8 mouse cellular contexts compared by ENCODE assay signal in genomic region chr15:83527092-83527437, GRCm38 (mm10). TPM values are rescaled to one million over a fixed set of nuclear protein-coding genes. Genes with fewer than 3 reads are reported as not detected.
DNase-seq lines count a peak whose midpoint lies in the region; ATAC-seq and TF ChIP-seq lines count a peak whose summit lies in the region.

No protein-coding gene starts in this region.

- peak overlapping the region; percentile 85 for H3K9ac ChIP-seq in liver, adult 2 months (ENCODE audit: low read depth, low read length)
- H3K9ac ChIP-seq in embryonic facial prominence, embryonic 12.5 days, result peak overlapping the region; percentile 41
- peak overlapping the region; percentile 33; the same call in 1 of the 2 replicates for H3K9ac ChIP-seq in hindbrain, postnatal 0 days (replicated peaks; ENCODE audit: low read length)
- H3K9ac ChIP-seq in midbrain, embryonic 12.5 days (replicated peaks), result peak overlapping the region; percentile 55

- H3K9me3 ChIP-seq in embryonic facial prominence, embryonic 12.5 days, result no peaks in the 10 kb centered on the region
- H3K9me3 ChIP-seq in hindbrain, postnatal 0 days (ENCODE audit: low read length), result no peaks in the 10 kb centered on the region
- no peaks in the 10 kb centered on the region for H3K9me3 ChIP-seq in midbrain, embryonic 12.5 days

- H3K27me3 ChIP-seq in liver, adult 2 months (ENCODE audit: control insufficient read depth, insufficient read depth, low read length), result no peaks in the 10 kb centered on the region
- peaks cover 54% of the 10 kb centered on the region for H3K27me3 ChIP-seq in embryonic facial prominence, embryonic 12.5 days
- 0 out of 2 replicates have a peak, but pooled peaks cover 26% of the 10 kb centered on the region for H3K27me3 ChIP-seq in hindbrain, postnatal 0 days (ENCODE audit: insufficient read depth, low read length)
- H3K27me3 ChIP-seq in midbrain, embryonic 12.5 days, result peaks cover 68% of the 10 kb centered on the region

- peak overlapping the region; percentile 77 for H3K27ac ChIP-seq in liver, adult 2 months (replicated peaks; ENCODE audit: insufficient read depth, low read depth, low read length)
- H3K27ac ChIP-seq in embryonic facial prominence, embryonic 12.5 days, result no peak overlapping the region
- H3K27ac ChIP-seq in hindbrain, postnatal 0 days, result no peak overlapping the region
- H3K27ac ChIP-seq in midbrain, embryonic 12.5 days (replicated peaks), result no peak overlapping the region

- TF ChIP-seq POLR2A in liver, adult 2 months (IDR thresholded peaks at IDR 0.05; ENCODE audit: extremely low read depth, insufficient read depth, low read length), result no peak

- peaks cover 42% of the 10 kb centered on the region for H3K4me1 ChIP-seq in liver, adult 2 months (ENCODE audit: control insufficient read depth, insufficient read depth, low read length)
- H3K4me1 ChIP-seq in embryonic facial prominence, embryonic 12.5 days, result peaks cover 19% of the 10 kb centered on the region
- peaks cover 9% of the 10 kb centered on the region; the same call in 1 of the 2 replicates for H3K4me1 ChIP-seq in hindbrain, postnatal 0 days (ENCODE audit: insufficient read depth, low read length)
- H3K4me1 ChIP-seq in midbrain, embryonic 12.5 days, result peaks cover 23% of the 10 kb centered on the region

- DNase-seq in liver, adult 2 months (ENCODE audit: extremely low read depth, low read depth, low spot score), result no peak
- DNase-seq in liver, result no peak
- no peak for DNase-seq in hindbrain, postnatal 0 days (ENCODE audit: low spot score)
- no peak for DNase-seq in cerebellum, postnatal 25 days
- no peak for DNase-seq in layer of hippocampus, postnatal 14 days (ENCODE audit: low spot score in 2 of 2)
- DNase-seq in right cerebral cortex, adult 18-20 months, result no peak

- WGBS in liver, adult 2 months, result 4% methylated on average over 26 of the region's 26 CpGs
- 2% methylated on average over 26 of the region's 26 CpGs for WGBS in embryonic facial prominence, embryonic 12.5 days
- 4% methylated on average over 26 of the region's 26 CpGs for WGBS in hindbrain, postnatal 0 days
- under 1% methylated on average over 26 of the region's 26 CpGs for WGBS in midbrain, embryonic 12.5 days

- peaks cover 12% of the 10 kb centered on the region for H3K79me2 ChIP-seq in liver, adult 2 months (ENCODE audit: control insufficient read depth, insufficient read depth, low read length)

- H3K36me3 ChIP-seq in liver, adult 2 months (ENCODE audit: control insufficient read depth, insufficient read depth, low read length), result no peaks in the 10 kb centered on the region
- H3K36me3 ChIP-seq in embryonic facial prominence, embryonic 12.5 days, result no peaks in the 10 kb centered on the region
- no peaks in the 10 kb centered on the region for H3K36me3 ChIP-seq in hindbrain, postnatal 0 days (ENCODE audit: insufficient read depth, low read length)
- no peaks in the 10 kb centered on the region for H3K36me3 ChIP-seq in midbrain, embryonic 12.5 days

- peak overlapping the region; percentile 88 for H3K4me2 ChIP-seq in embryonic facial prominence, embryonic 12.5 days (replicated peaks)
- peak overlapping the region; percentile 85 for H3K4me2 ChIP-seq in hindbrain, postnatal 0 days (ENCODE audit: low read depth, low read length)
- H3K4me2 ChIP-seq in midbrain, embryonic 12.5 days (replicated peaks), result peak overlapping the region; percentile 95

- peak overlapping the region; percentile 76 for H3K4me3 ChIP-seq in liver, adult 2 months (ENCODE audit: insufficient read depth, low read depth, low read length)
- H3K4me3 ChIP-seq in embryonic facial prominence, embryonic 12.5 days, result peak overlapping the region; percentile 45
- peak overlapping the region; percentile 45 for H3K4me3 ChIP-seq in hindbrain, postnatal 0 days (ENCODE audit: low read length)
- H3K4me3 ChIP-seq in midbrain, embryonic 12.5 days, result peak overlapping the region; percentile 56

- TF ChIP-seq CTCF in liver, adult 2 months (IDR thresholded peaks at IDR 0.05; ENCODE audit: low read depth, low read length), result no peak
- TF ChIP-seq CTCF in hindbrain, postnatal 0 days (IDR thresholded peaks at IDR 0.05; ENCODE audit: low read depth), result no peak

- 0 out of 2 replicates have a peak, but pooled peaks have one; percentile 41 for ATAC-seq in embryonic facial prominence, embryonic 12.5 days (ENCODE audit: insufficient number of reproducible peaks, insufficient read depth, low FRiP score, low TSS enrichment)
- ATAC-seq in hindbrain, postnatal 0 days, result no peak
- no peak for ATAC-seq in midbrain, embryonic 12.5 days (ENCODE audit: low FRiP score, low read depth)

RNA-seq across cellular contexts. Expression of gene Bik, which starts 0.4 kb away (rescaled TPM):
- 7.0 and 9.3 TPM in 2 replicates for total RNA-seq in liver, adult 2 months (2014; rRNA removed)
- 6.3 and 7.8 TPM in 2 replicates for polyA plus RNA-seq in liver, adult 2 months (2012; rRNA removed)
- polyA plus RNA-seq in embryonic facial prominence, embryonic 12.5 days (2016; fragmentation: Nextera tagmentation; extraction: Ambion mirVana), result 3.4 TPM in 2 replicates
- 0.16 and 0.97 TPM in 2 replicates for total RNA-seq in hindbrain, postnatal 0 days (2014; rRNA removed)
- 0.68 and 1.3 TPM in 2 replicates for polyA plus RNA-seq in hindbrain, postnatal 0 days (2015; fragmentation: Nextera tagmentation; extraction: Ambion mirVana)
- 1.9 TPM in 2 replicates for polyA plus RNA-seq in midbrain, embryonic 12.5 days (2016; fragmentation: Nextera tagmentation; extraction: Ambion mirVana)
- total RNA-seq in layer of hippocampus, postnatal 14 days (2021), result under 1 TPM in 1 of 2 experiments, not detected in 1; 0.37 TPM

RNA-seq across cellular contexts. Expression of gene Ttll1, which starts 16.4 kb away (rescaled TPM):
- total RNA-seq in liver, adult 2 months (2014; rRNA removed), result 1.0 and 1.3 TPM in 2 replicates
- 2.1 and 2.2 TPM in 2 replicates for polyA plus RNA-seq in liver, adult 2 months (2012; rRNA removed)
- polyA plus RNA-seq in embryonic facial prominence, embryonic 12.5 days (2016; fragmentation: Nextera tagmentation; extraction: Ambion mirVana), result 26.6 and 27.6 TPM in 2 replicates
- total RNA-seq in hindbrain, postnatal 0 days (2014; rRNA removed), result 36.2 and 39.2 TPM in 2 replicates
- polyA plus RNA-seq in hindbrain, postnatal 0 days (2015; fragmentation: Nextera tagmentation; extraction: Ambion mirVana), result 91.9 and 104 TPM in 2 replicates
- 63.2 and 65.9 TPM in 2 replicates for polyA plus RNA-seq in midbrain, embryonic 12.5 days (2016; fragmentation: Nextera tagmentation; extraction: Ambion mirVana)
- total RNA-seq in layer of hippocampus, postnatal 14 days (2021), result 10 to 100 TPM; 37.8 to 39.2 TPM

RNA-seq across cellular contexts. Expression of gene Tspo, which starts 36.3 kb away (rescaled TPM):
- total RNA-seq in liver, adult 2 months (2014; rRNA removed), result 99.9 and 123 TPM in 2 replicates
- 206 and 283 TPM in 2 replicates for polyA plus RNA-seq in liver, adult 2 months (2012; rRNA removed)
- polyA plus RNA-seq in embryonic facial prominence, embryonic 12.5 days (2016; fragmentation: Nextera tagmentation; extraction: Ambion mirVana), result 25.1 and 27.1 TPM in 2 replicates
- 5.0 and 9.6 TPM in 2 replicates for total RNA-seq in hindbrain, postnatal 0 days (2014; rRNA removed)
- 17.1 and 17.3 TPM in 2 replicates for polyA plus RNA-seq in hindbrain, postnatal 0 days (2015; fragmentation: Nextera tagmentation; extraction: Ambion mirVana)
- polyA plus RNA-seq in midbrain, embryonic 12.5 days (2016; fragmentation: Nextera tagmentation; extraction: Ambion mirVana), result 13.5 and 22.0 TPM in 2 replicates
- total RNA-seq in layer of hippocampus, postnatal 14 days (2021), result 1 to 10 TPM; 2.2 to 4.0 TPM

RNA-seq across cellular contexts. Expression of gene Mcat, which starts 36.5 kb away (rescaled TPM):
- total RNA-seq in liver, adult 2 months (2014; rRNA removed), result 25.9 and 27.9 TPM in 2 replicates
- 29.3 and 30.7 TPM in 2 replicates for polyA plus RNA-seq in liver, adult 2 months (2012; rRNA removed)
- polyA plus RNA-seq in embryonic facial prominence, embryonic 12.5 days (2016; fragmentation: Nextera tagmentation; extraction: Ambion mirVana), result 51.3 and 52.7 TPM in 2 replicates
- total RNA-seq in hindbrain, postnatal 0 days (2014; rRNA removed), result 50.1 and 54.2 TPM in 2 replicates
- 35.2 and 36.9 TPM in 2 replicates for polyA plus RNA-seq in hindbrain, postnatal 0 days (2015; fragmentation: Nextera tagmentation; extraction: Ambion mirVana)
- 40.6 and 45.3 TPM in 2 replicates for polyA plus RNA-seq in midbrain, embryonic 12.5 days (2016; fragmentation: Nextera tagmentation; extraction: Ambion mirVana)
- total RNA-seq in layer of hippocampus, postnatal 14 days (2021), result 10 to 100 TPM; 29.3 to 30.5 TPM

Comparison
In these comparisons a context has a peak if more than half of its experiments do, and no peak if none do; other contexts are left out.
1. H3K9ac ChIP-seq: peak in every context shown above with its lines; median percentile 85 in liver, adult 2 months; 55 in midbrain, embryonic 12.5 days; 41 in embryonic facial prominence, embryonic 12.5 days; 33 in hindbrain, postnatal 0 days.